Mouse (Mus musculus) megakaryocyte, embryonic 14.5 days (primary cell): ENCODE measurements around the gene Gsdme.

Experiments
- FLI1 ChIP-seq: IDR thresholded peaks from 2 replicates; pipeline ENCODE4 v1.6.1; 2012; ENCODE audit warnings: low read length, inconsistent platforms, mixed read lengths
- GATA1 ChIP-seq: IDR thresholded peaks from 3 replicates; pipeline ENCODE4 v1.6.1; 2012; ENCODE audit warnings: mixed read lengths, low read length, inconsistent platforms, borderline replicate concordance

GRCm38 (mm10) chr6:50214711-50215372, 48.8 kb downstream of the Gsdme start:
- TF ChIP-seq GATA1 (no peak), FLI1 (no peak)
